Mouse (Mus musculus): ENCODE data around the gene Serinc3. TPM values are rescaled to one million over a fixed set of nuclear protein-coding genes. Genes with fewer than 3 reads are reported as not detected.

The Serinc3 gene
- total RNA-seq, 2 experiments from 2014 or later, result 124 to 167 TPM

DNA sequence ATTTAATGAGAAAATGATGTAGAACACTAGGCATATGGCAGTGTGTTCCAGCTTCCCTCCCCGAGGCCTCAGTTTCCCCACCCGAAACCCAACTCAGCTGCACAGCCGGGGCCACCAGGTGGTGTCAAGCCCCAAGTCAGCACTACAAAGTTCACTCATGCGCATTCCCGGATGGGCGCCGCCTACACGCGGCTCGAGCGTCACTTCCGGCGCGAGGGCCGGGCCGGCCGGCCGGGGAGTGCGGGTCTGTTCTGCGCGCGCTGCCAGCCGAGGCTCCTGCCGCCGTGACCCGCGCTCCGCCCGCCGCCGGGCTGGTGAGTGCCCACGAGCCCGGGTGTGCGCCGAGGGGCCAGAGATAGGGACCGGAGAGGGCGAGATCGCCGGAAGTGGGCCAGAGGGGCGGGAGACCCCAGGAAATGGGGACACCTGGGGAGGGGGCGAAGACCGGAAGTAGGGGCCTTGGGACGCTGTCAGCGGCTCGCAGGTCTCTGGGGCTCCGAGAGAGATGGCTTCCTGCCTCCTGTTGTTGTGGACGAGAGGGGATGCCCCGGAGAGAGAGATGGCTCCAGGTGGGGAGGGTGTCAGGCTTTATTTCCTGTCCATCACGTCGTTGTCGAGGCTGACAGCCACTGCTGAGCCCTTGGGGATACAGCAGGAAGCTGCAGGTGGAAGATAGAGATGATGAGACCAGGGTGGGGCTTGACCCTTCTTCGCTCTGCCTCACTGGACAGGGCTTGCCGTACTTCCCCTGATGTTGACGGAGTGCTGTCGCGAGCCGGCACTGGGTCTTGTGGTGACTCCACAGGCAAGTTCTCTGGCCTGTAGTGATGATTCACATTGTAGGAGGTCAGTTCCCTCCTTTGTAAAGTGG is 42.6 kb downstream of the Serinc3 start, which contains the start of gene Ttpal:
TSS of gene Ttpal (plus strand) at position 214 of the 871 bp plus-strand sequence.
- DNase-seq, result peak; percentile 88
- intact Hi-C loops (cut with DNase I; ENCODE audit: low total_unique reads), result loop anchor here (2.0 kb wide), 1 partner anchor 116 kb away; no protein-coding TSS in a partner anchor

DNA sequence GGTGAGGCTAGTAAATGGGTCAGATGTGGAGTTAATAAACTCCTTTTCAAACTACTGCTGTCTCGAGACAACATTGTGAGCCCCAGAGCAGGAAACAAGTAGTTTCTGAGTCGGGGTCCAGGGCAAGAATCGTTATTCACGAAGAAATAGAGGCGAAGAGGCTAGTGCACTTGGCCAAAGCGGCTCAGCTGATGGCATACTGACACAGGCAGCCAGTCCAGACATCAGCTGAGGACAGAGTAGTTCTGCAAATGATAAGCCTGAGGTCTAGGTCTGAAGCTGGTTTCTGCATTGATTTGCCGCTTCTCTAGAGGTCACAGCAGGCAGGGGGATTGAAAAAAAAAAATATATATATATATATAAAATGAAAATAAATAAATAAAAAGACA is 43.2 kb downstream of the Serinc3 start:
- DNase-seq, result no peak
- intact Hi-C loops (cut with DNase I; ENCODE audit: low total_unique reads), result loop anchor here (2.0 kb wide), 1 partner anchor 117 kb away; no protein-coding TSS in a partner anchor

DNA sequence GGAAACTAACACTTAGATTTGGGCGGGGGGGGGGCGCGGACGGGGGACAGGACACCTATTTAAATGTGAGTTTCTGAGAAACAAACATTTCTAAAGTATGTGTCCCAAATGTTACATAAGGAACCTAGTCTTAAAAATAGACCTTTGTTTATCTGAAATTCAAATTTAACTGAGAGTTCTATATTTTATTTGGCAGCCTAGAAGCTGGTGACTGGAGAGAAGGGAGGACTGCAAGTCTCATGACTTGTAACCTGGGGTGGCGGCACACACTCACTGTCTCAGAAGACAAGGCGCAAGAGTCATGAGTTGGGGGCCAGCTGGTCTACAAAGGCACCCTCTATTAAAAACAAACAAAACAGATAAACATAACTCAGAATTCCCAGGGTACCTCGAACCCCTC is 43.9 kb downstream of the Serinc3 start:
- intact Hi-C loops (cut with DNase I; ENCODE audit: low total_unique reads), result no loop called here
- DNase-seq, result no peak

DNA sequence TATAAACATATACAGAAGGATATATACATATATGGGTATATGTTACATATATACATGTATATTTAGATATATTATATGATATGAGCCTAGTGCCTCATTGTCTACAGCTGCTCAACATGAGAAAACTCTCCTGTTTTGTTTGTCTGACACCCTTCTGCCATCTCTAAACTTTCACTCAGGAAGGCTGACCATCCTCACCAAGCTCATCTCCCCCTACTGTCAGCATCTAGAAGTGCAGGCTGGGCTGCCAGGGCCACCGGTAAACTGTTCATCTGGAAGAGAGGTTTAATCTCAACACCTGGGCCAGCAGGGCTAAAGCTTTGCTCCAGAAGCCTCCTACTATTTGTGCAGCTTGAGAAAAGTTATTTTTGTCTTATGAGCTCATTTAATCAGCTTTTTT is 45.7 kb downstream of the Serinc3 start:
- intact Hi-C loops (cut with DNase I; ENCODE audit: low total_unique reads), result loop anchor here (10.0 kb wide), 1 partner anchor 64 kb away; no protein-coding TSS in a partner anchor
- DNase-seq, result peak; percentile 71

DNA sequence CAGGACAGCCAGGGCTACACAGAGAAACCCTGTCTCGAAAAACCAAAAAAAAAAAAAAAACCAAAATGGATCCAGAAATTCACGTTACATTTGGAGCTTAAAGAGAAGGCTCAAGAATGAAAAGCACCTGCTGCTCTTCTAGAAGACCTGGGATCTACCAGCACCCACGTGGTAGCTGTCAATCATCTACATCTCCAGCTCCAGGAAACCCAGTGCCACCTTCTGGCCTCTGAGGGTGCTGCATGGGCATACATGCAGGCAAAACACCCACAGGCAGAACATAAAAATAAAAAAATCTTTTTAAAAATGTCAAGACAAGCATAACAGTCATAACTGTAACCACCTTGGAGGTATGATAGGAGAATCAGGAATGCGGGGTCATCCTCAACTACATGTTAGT is 47.3 kb downstream of the Serinc3 start:
- intact Hi-C loops (cut with DNase I; ENCODE audit: low total_unique reads), result loop anchor here (10.0 kb wide), 1 partner anchor 63 kb away; no protein-coding TSS in a partner anchor
- no peak for DNase-seq

DNA sequence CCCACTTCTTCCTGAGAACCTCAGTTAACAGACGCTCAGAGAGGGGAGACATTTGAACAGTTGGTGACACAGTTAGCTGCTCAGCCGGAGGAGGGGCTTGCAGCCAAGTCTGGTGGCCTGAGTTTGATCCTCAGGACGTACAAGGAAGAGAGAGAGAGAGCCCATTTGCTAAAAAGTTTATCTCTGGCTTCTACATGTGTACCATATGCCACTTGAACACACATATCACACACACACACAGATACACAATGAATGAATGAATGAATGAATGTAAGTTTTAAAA is 48.1 kb downstream of the Serinc3 start:
- no peak for DNase-seq
- intact Hi-C loops (cut with DNase I; ENCODE audit: low total_unique reads), result loop anchor here (10.0 kb wide), 1 partner anchor 62 kb away; no protein-coding TSS in a partner anchor

DNA sequence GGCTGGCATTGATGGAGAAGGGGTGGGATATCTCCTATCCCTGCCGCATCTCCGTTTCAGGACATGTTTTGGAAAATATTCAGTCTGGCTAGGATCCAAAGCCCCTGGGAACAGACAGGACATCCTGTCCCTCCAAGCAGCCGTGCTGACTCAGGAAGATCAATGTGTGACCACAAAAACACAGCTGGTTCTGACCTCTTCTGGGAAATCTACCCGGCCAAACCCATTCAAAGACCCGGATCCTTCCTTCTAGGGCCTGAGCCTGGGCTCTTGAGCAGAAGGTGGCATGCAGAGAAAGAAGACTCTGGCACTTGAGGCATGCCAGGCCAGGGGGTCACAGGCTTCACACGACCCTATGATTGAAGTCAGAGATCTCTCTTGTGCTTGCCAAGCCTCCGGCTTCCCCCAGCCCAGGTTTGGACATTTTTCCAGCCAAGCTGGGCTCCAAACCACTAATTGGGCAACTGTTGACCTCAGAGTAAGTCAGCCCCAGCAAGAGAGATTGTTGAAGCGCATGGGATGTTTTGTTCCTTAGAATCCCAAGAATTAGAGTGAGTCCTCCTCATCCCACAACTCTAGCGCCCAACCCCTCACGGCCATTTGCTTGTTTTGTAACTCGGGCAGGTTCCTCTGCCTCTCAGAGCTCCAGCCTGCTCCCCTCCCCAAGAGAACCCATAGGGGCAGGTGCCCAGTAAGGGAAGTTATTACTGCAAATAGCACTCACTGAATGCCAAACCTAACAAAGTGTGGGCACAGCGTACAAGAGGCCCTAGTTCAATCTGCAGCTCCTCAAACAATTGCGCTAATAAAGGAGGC is 48.7 kb downstream of the Serinc3 start:
- intact Hi-C loops (cut with DNase I; ENCODE audit: low total_unique reads), result loop anchor here (10.0 kb wide), 1 partner anchor 61 kb away; no protein-coding TSS in a partner anchor
- DNase-seq, result peak; percentile 57

DNA sequence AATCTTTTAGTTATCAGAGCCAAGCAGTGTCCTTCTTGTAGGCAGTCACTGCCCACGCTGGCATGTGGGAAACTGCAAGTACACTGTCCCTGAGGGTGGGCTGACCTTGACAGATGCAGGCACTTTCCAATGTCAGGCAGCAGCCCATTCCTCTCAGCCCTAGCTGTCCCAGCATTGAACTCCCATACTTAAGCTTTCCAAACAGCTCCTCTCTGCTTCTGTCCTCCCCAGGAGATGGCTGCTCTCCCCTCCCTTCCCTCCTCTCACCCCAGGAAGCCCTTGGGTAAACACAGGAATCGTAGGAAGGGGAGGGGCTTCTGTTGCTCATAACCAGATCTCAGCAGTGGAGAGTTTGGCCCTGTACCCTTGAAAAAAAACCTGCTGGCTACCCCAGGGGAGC is 49.8 kb downstream of the Serinc3 start:
- intact Hi-C loops (cut with DNase I; ENCODE audit: low total_unique reads), result loop anchor here (10.0 kb wide), 1 partner anchor 60 kb away; no protein-coding TSS in a partner anchor
- no peak for DNase-seq

DNA sequence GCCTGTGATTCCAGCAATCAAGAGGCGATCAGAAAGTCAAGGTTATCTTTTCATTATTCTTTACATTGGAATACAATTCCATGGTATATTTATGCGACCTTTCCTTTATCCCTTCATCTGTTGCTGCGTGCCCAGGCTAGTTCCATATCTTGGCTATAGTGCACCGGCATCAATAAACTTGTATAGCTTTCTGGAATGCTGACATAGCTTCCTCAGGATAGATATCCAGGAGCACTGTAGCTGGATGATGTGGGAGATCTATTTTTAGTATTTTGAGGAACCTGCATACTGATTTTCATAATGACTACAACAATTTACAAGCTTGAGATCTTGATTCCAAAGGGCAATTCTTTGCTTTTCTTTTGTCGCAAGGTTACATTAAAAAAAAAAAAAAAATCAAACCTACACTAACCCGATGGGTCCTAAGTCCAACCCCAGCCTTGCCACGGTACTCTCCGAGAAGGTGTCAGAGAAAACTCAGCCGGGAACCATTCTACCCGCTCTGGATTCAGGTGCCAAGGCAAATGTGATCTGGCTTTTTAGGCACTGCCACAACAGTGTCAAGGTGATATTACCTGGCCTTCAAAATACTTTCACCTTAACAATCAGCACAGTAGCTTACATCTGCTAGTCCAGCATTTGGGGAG is 51.2 kb downstream of the Serinc3 start:
- no peak for DNase-seq
- intact Hi-C loops (cut with DNase I; ENCODE audit: low total_unique reads), result loop anchor here (10.0 kb wide), 1 partner anchor 59 kb away; no protein-coding TSS in a partner anchor

DNA sequence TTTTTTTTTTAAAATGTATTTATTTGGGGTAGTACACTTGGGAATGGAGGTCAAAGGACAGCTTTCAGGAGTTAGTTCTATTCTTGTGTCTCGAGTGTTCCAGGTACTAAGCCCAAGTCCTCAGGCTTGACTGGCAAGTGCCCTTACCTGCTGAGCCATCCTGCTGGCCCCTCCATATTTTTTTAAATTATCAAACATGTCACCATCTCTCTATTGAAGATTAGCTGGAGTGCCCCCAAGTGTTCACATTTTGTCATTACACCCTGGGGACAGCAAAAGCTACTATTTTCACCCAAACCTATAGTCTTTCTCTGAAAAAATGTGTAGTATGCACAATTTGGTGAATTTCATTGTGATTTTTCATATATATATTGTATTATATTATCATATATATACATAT is 52.8 kb downstream of the Serinc3 start:
- intact Hi-C loops (cut with DNase I; ENCODE audit: low total_unique reads), result loop anchor here (10.0 kb wide), 1 partner anchor 57 kb away; no protein-coding TSS in a partner anchor
- no peak for DNase-seq

DNA sequence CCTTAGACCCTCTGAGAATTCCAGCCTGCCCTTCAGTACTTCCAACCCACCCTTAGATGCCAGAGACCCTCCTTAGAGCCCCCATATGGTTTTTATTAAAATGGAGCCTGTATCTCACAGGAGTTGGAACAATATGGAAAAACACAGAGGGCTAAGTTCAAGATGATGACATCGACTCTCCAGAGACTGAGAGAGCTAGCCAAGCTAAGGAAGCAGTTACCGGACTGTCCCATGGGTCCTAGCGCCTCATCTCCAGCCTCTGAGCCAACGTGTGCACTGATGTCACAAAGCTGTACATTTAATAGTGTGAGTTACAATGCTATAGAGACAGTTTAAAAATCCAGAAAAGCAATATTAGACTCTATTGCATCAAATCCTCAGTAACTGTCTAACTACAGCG is 53.9 kb downstream of the Serinc3 start:
- no peak for DNase-seq
- intact Hi-C loops (cut with DNase I; ENCODE audit: low total_unique reads), result loop anchor here (10.0 kb wide), 1 partner anchor 56 kb away; no protein-coding TSS in a partner anchor

DNA sequence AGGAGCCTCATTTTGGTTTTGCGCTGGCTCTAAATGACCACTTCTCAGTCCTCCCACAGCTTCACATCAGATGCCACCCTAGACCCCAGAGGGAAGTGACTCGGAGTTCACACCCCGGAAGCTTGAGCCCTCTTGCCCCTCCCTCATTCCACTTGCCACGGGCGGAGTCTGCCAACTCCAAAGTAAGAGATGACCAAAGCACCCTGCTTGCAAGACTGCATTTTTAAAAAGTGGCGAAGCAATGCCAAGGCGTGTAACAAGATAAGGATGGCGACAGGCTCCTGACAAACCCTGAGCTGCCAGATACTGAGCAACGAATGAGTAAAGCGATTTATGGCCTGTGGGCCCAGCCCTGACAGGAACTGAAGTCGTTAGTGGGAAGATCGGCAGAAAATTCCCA is 54.7 kb downstream of the Serinc3 start:
- no peak for DNase-seq
- intact Hi-C loops (cut with DNase I; ENCODE audit: low total_unique reads), result loop anchor here (10.0 kb wide), 1 partner anchor 55 kb away; no protein-coding TSS in a partner anchor

DNA sequence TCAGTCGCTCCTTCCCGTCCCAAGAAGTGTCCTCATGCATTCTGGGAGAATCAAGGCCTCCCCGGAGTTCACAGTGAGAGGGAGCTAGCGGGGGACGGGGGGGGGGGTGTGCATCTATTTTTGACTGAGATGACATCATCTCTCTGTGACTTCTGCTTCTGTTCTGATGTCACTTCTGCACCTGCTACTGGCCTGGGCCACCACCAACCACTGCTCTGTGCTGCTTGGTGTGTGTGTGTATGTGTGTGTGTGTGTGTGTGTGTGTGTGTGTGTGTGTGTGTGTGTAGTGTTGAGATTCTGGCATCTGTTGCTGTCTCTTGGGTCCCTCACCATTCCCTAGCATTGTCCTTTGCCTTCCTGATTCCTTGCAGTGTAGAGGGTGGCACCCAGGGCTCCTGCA is 57.4 kb downstream of the Serinc3 start:
- DNase-seq, result no peak

DNA sequence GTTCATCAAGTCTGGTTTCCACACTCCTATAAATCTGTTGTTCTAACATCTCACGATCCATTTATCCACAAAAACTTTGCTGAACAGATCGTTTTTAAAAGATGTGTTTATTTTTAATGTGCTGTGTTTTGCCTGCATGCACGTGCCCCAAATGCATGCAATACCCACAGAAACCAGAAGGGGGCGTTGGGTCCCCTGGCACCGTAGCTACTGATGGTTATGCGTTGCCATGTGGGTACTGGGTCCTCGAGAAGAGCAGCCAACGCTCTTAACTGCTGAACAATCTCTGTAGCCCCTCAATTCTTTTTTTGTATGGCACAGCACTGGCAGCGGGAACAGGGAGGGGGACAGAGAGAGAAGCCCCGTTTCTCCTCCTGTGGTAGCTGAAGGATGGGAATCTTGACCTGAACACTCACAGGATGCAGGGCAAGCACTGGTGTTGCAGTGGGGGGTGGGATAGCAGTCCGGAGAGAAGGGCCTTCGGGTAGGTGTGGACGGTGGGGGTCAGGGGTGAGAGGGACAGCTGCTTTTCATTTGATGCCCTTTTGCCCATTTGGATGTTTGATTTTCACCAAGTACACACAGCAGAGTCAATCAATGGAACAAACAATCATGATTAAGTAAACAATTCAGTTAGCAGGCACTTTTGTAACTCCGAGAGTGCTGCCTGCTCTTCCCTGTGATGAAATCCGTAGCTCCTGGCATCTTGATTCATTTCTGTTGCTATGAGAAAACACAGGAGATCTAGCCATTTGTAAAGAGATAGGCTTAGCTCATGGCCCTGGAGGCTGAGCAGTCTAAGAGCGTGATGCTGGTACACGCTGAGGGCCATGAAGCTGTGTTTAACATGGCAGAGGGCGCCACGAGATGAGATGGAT is 58.3 kb downstream of the Serinc3 start:
- no peak for DNase-seq
- intact Hi-C loops (cut with DNase I; ENCODE audit: low total_unique reads), result no loop called here

More for the DNA sequence above, 57.4 kb downstream of the Serinc3 start:
- intact Hi-C loops (cut with DNase I; ENCODE audit: low total_unique reads), result no loop called here

DNA sequence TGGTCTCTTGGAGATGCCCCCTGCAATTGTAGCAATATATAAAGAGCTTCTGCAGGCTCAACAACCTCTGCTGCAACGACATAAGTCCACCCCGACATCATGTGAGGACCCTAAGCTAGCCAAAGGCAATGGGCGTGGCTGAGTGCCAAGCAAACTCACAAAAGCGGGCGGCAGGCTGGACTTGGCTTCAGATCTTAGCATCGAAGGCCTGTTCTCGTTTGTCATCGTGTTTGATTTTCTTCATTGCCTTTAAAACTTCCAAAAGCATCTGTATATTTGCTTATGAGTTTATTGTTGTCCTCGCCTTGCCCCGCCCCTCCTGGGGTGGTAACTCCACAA is 60.9 kb downstream of the Serinc3 start:
- intact Hi-C loops (cut with DNase I; ENCODE audit: low total_unique reads), result no loop called here
- DNase-seq, result no peak

DNA sequence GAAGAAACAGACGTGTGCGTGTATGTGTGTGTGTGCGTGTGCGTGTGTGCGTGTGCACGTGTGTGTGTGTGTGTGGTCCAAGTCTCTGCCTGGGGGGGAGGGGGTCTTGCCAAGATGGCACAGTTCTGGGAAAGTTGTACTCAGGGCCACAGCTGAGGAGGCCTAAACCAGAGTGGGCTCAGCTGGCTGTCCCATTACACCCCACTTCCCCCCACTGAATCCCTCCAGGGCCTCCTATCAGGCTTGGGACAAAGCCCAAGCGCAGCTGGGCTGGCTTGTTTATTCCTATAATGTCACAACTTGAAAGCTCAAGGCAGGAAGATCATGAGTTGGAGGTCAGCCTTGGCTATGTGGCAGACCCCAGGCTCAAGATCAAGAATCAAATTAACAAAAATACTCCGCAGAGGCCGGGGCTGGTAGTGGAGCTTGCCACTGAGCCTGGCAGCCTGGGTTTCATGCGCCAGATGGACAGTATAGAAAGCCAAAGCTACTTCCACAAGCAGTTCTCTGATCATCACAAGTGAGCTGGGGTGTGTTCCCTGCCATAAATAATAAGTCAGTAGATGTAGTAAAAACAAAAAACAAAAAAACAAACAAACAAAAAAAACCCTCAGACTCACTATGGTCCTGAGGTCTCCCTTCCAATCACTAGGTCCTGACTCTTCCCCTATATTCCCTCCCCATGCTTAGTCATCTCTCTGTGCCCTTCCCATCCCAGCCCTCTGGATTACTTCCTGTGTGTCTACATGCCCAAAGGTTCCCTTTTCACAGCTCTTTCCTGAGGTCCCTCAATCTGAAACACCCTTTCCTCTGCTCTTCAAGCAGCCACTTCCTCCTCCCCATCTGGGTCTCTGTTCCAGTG is 61.5 kb downstream of the Serinc3 start:
- DNase-seq, result peak; percentile 36
- intact Hi-C loops (cut with DNase I; ENCODE audit: low total_unique reads), result no loop called here

DNA sequence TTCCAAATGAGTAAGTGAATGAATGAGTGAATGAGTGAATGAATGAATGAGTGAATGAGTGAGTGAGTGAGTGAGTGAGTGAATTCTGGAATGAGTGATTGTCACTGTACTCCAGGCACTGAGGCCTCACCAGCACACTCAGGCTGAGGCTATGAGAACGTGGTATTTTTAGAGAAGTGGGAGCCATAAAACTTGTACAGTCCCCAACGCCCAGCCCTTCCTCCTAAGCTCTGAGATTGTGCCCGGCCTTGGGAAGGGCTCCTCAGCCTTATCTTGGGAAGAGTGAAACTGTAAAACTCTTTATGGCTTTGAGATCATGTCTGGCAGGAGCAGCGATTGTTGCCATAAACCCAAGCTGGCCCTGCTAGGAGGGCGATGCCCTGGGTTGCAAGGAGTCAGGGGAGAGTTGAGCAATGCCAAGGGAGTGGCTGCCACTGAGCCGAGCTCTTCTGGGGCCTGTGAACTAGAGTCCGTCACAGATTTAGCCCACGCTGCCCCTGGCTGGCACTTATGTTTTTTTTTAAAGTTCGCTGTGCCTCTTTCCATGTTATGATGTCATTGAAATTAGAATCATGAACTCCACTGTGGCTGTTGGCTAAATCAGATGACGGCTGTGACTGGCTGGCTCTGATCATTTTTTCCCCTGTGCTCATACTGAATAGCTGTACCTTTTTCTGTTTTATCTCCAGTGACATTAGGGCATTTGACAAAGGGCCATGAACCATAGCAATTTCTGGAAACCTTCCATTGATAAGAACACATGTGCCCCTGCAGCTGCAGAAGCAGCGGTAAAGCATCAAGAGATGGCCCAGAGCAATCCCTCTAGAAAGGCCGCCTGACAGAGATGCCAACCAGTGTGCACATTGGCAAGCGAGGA is 64.6 kb downstream of the Serinc3 start:
- intact Hi-C loops (cut with DNase I; ENCODE audit: low total_unique reads), result no loop called here
- DNase-seq, result no peak

Measured in gastrocnemius, postnatal 14 days (tissue).